Mouse (Mus musculus) CH12.LX (cell line): ENCODE measurements at regions not wholly inside any gene's neighbourhood (a gene's known extent, or its start where the extent isn't known, plus 50 kb on each side); places are given as distances from the start of the nearest gene placed in this dataset.

Experiments
- CTCF ChIP-seq, 2 experiments: IDR thresholded peaks in 1 of 2; conservative IDR thresholded peaks in 1 of 2; 2 replicates each; pipeline ENCODE4 v1.5.1; 2011 to 2012; ENCODE audit warnings: low read depth in 2 of 2, low read length in 2 of 2, improper control_type of control experiment in 1 of 2, inconsistent platforms in 1 of 2, mild to moderate bottlenecking in 1 of 2, moderate library complexity in 1 of 2
- E2F4 ChIP-seq: IDR thresholded peaks from 2 replicates; pipeline ENCODE4 v1.6.1; 2011; ENCODE audit warnings: low read depth, low read length, improper control_type of control experiment; ENCODE audit not compliant: insufficient replicate concordance
- IRF4 ChIP-seq: IDR thresholded peaks from 2 replicates; pipeline ENCODE4 v1.6.1; 2014; ENCODE audit warnings: low read depth, mild to moderate bottlenecking, inconsistent platforms, low read length, improper control_type of control experiment
- MAX ChIP-seq: IDR thresholded peaks from 2 replicates; pipeline ENCODE4 v1.6.1; 2011; ENCODE audit warnings: low read length, improper control_type of control experiment
- MAZ ChIP-seq: IDR thresholded peaks from 2 replicates; pipeline ENCODE4 v1.6.1; 2012; ENCODE audit warnings: low read depth, mild to moderate bottlenecking, inconsistent platforms, low read length, improper control_type of control experiment, moderate library complexity
- NELFE ChIP-seq: IDR thresholded peaks from 2 replicates; pipeline ENCODE4 v1.6.1; 2011; ENCODE audit warnings: low read depth, low read length, improper control_type of control experiment
- POLR2A ChIP-seq: IDR thresholded peaks from 2 replicates; pipeline ENCODE4 v1.6.1; 2011; ENCODE audit warnings: low read depth, mild to moderate bottlenecking, improper control_type of control experiment, low read length
- SIN3A ChIP-seq: IDR thresholded peaks from 2 replicates; pipeline ENCODE4 v1.6.1; 2012; ENCODE audit warnings: low read length, improper control_type of control experiment, inconsistent platforms
- TBP ChIP-seq: conservative IDR thresholded peaks from 2 replicates; pipeline ENCODE4 v1.6.1; 2011; ENCODE audit warnings: low read depth, low read length, improper control_type of control experiment
- USF1 ChIP-seq: IDR thresholded peaks from 2 replicates; pipeline ENCODE4 v1.6.1; 2014; ENCODE audit warnings: low read depth, mild to moderate bottlenecking, inconsistent platforms, low read length, improper control_type of control experiment
- ZMIZ1 ChIP-seq: IDR thresholded peaks from 2 replicates; pipeline ENCODE4 v1.6.1; 2012; ENCODE audit warnings: low read depth, mild to moderate bottlenecking, inconsistent platforms, low read length, improper control_type of control experiment

DNA sequence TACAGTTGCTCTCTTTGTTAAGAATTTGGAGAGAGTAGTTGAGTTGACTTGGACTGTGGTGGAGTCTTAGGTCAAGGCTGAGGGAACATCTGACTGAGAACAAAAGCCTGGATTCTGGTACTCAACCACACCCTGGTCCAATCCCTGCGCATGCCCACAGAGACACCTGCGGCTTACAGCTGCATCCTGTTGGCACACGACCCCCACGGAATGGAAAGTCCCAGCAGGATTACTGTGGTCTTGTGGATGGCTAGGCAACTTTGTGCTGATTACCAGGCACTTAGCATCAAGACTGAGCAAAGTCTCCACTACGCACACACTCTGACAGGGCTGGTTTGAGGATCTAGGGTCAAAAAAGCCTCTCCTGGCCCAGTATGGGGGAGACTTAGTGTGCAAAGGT lies 105.5 kb upstream of the Cpne8 start:
- no peak for TF ChIP-seq MAZ
- TF ChIP-seq E2F4: no peak
- TF ChIP-seq POLR2A: no peak
- TF ChIP-seq TBP: no peak
- no peak for TF ChIP-seq ZMIZ1
- no peak for TF ChIP-seq USF1
- no peak for TF ChIP-seq CTCF (conservative IDR thresholded peaks at IDR 0.05 in 1 of 2, IDR thresholded peaks at IDR 0.05 in 1 of 2; ENCODE audit: low read depth in 2 of 2, low read length in 2 of 2)
- no peak for TF ChIP-seq NELFE
- TF ChIP-seq SIN3A: no peak
- no peak for TF ChIP-seq IRF4
- TF ChIP-seq MAX: no peak
